Mouse (Mus musculus): ENCODE measurements at regions not wholly inside any gene's neighbourhood (a gene's known extent, or its start where the extent isn't known, plus 50 kb on each side); places are given as distances from the start of the nearest gene placed in this dataset.

GRCm38 (mm10) chr3:8009966-8010365 is 1389.7 kb upstream of the 1700008P02Rik start:
- TF ChIP-seq CTCF (IDR thresholded peaks at IDR 0.05; ENCODE audit: low read depth) (no peak), EP300 (IDR thresholded peaks at IDR 0.05; ENCODE audit: low read depth) (no peak)
